Mouse (Mus musculus) limb, embryonic 14.5 days (tissue): ENCODE results near the gene Cacna1i. TPM values are rescaled to one million over a fixed set of nuclear protein-coding genes. Genes with fewer than 3 reads are reported as not detected.
A peak's percentile ranks its signal among the peaks of the same experiment; 100 is the strongest.

Experiments
- ATAC-seq: fragments of 200-750 bp; cut with Nextera tagmentation; 2 replicates; pipeline ENCODE4 v1.8.0; 2017; ENCODE audit warnings: low read depth, moderate number of reproducible peaks, moderate TSS enrichment; ENCODE audit not compliant: low FRiP score
- DNase-seq: peaks from one replicate; pipeline ENCODE4 v3.0.0-alpha.2; 2015; ENCODE audit warnings: low spot score
- H3K27ac ChIP-seq: fragments of 300-500 bp; sonication (generic); replicated peaks from 2 replicates; pipeline ENCODE4 v1.5.1; 2014; ENCODE audit warnings: low read depth, mild to moderate bottlenecking, low read length, moderate library complexity, mixed read lengths
- H3K27me3 ChIP-seq: fragments of 300-500 bp; sonication (generic); 2 replicates; pipeline ENCODE4 v1.6.1; 2014; ENCODE audit warnings: low read length, mixed read lengths; ENCODE audit not compliant: control insufficient read depth, insufficient read depth
- H3K36me3 ChIP-seq: fragments of 300-500 bp; sonication (generic); 2 replicates; pipeline ENCODE4 v1.6.1; 2014; ENCODE audit warnings: mild to moderate bottlenecking, low read length, moderate library complexity, mixed read lengths; ENCODE audit not compliant: control insufficient read depth, insufficient read depth
- H3K4me1 ChIP-seq: fragments of 300-500 bp; sonication (generic); 2 replicates; pipeline ENCODE4 v1.6.1; 2014; ENCODE audit warnings: antibody characterized with exemption, low read length, mixed read lengths; ENCODE audit not compliant: control insufficient read depth, insufficient read depth
- H3K4me2 ChIP-seq: fragments of 300-500 bp; sonication (generic); replicated peaks from 2 replicates; pipeline ENCODE4 v1.6.1; 2014; ENCODE audit warnings: low read depth, mild to moderate bottlenecking, low read length, moderate library complexity; ENCODE audit not compliant: severe bottlenecking
- H3K4me3 ChIP-seq: fragments of 300-500 bp; sonication (generic); replicated peaks from 2 replicates; pipeline ENCODE4 v1.5.1; 2014; ENCODE audit warnings: low read length
- H3K9ac ChIP-seq: fragments of 300-500 bp; sonication (generic); 2 replicates; pipeline ENCODE4 v1.6.1; 2014; ENCODE audit warnings: mild to moderate bottlenecking, low read depth, low read length, moderate library complexity; ENCODE audit not compliant: severe bottlenecking
- H3K9me3 ChIP-seq: fragments of 300-500 bp; sonication (generic); 2 replicates; pipeline ENCODE4 v1.6.1; 2016; ENCODE audit warnings: low read length; ENCODE audit not compliant: control insufficient read depth
- POLR2A ChIP-seq: fragments of 200-500 bp; IDR thresholded peaks from 2 replicates; pipeline ENCODE4 v1.8.0; 2012; ENCODE audit warnings: inconsistent platforms, mild to moderate bottlenecking, moderate library complexity, borderline replicate concordance; ENCODE audit not compliant: insufficient read depth, insufficient read length; ENCODE audit errors: extremely low read depth
- WGBS: fragments of 180-500 bp; shearing (Covaris S2); extraction: QIAGEN DNeasy Blood & Tissue Kit; methylation state at CpG from one replicate; pipeline ENCODE4 v1.1.7; 2014; 5-methylcytosine and 5-hydroxymethylcytosine counted together
- polyA plus RNA-seq, 2 experiments: library from polyadenylated mRNA; depleted of rRNA in 1 of 2; stranded (reverse) in 1 of 2; unstranded in 1 of 2; fragments of >200 nt; fragmentation: Nextera tagmentation in 1 of 2; extraction: Ambion mirVana in 1 of 2; gene quantifications; 2 replicates each; pipeline versions ENCODE4 v1.2.1 to v1.2.3; 2012 to 2014

Cacna1i gene
- polyA plus RNA-seq, 2 experiments = 0.03 to 0.34 TPM

GRCm38 (mm10) chr15:80260677-80261076 is 26.4 kb upstream of the Cacna1i start:
- ATAC-seq = no peak
- DNase-seq = peak; percentile 78
- Histone ChIP-seq H3K9ac (no peak overlapping the region), H3K9me3 (no peaks in the 10 kb centered on the region), H3K4me1 (peaks cover 28% of the 10 kb centered on the region), H3K27ac (no peak overlapping the region), H3K4me2 (no peak overlapping the region), H3K27me3 (no peaks in the 10 kb centered on the region), H3K36me3 (peaks cover 42% of the 10 kb centered on the region), H3K4me3 (no peak overlapping the region)
- TF ChIP-seq POLR2A = 0 out of 2 replicates have a peak, but pooled peaks have one; percentile 14
- WGBS = 12% methylated on average over 3 of the region's 3 CpGs

GRCm38 (mm10) chr15:80261100-80261499 is 25.9 kb upstream of the Cacna1i start:
- 77% methylated on average over 7 of the region's 7 CpGs for WGBS
- peaks cover 40% of the 10 kb centered on the region for H3K36me3 ChIP-seq
- no peak for TF ChIP-seq POLR2A

GRCm38 (mm10) chr15:80263610-80264575 is 23.1 kb upstream of the Cacna1i start, which contains the start of gene Rps19bp1:
Gene Rps19bp1, minus strand, starts transcription at chr15:80264315.
- 2% methylated on average over 58 of the region's 66 CpGs for WGBS
- DNase-seq = peak; percentile 94
- H3K9me3 ChIP-seq = no peaks in the 10 kb centered on the region
- 0 out of 2 replicates have a peak, but pooled peaks have one; percentile 40 for TF ChIP-seq POLR2A
- H3K4me3 ChIP-seq = peak within 1 kb of the TSS; percentile 66
- H3K4me1 ChIP-seq = peaks cover 9% of the 10 kb centered on the region
- peak; percentile 90 for ATAC-seq
- H3K27me3 ChIP-seq = no peaks in the 10 kb centered on the region
- H3K27ac ChIP-seq = peak within 1 kb of the TSS; percentile 35; the same call in 1 of the 2 replicates
- peaks cover 14% of the 10 kb centered on the region for H3K36me3 ChIP-seq
- H3K4me2 ChIP-seq = peak within 1 kb of the TSS; percentile 82
- H3K9ac ChIP-seq = peak within 1 kb of the TSS; percentile 65

More at GRCm38 (mm10) chr15:80261100-80261499, 25.9 kb upstream of the Cacna1i start:
- Histone ChIP-seq H3K9ac (no peak overlapping the region), H3K27me3 (no peaks in the 10 kb centered on the region), H3K9me3 (no peaks in the 10 kb centered on the region), H3K4me1 (peaks cover 28% of the 10 kb centered on the region), H3K27ac (no peak overlapping the region), H3K4me2 (no peak overlapping the region), H3K4me3 (no peak overlapping the region)
- ATAC-seq = no peak
- DNase-seq = no peak

GRCm38 (mm10) chr15:80266281-80266680 is 20.8 kb upstream of the Cacna1i start:
- WGBS = 0% methylated on average over 2 of the region's 2 CpGs
- no peak overlapping the region for H3K4me3 ChIP-seq
- H3K27ac ChIP-seq = no peak overlapping the region
- peak; percentile 91 for DNase-seq
- H3K9ac ChIP-seq = no peak overlapping the region
- no peaks in the 10 kb centered on the region; the same call in 1 of the 2 replicates for H3K36me3 ChIP-seq
- TF ChIP-seq POLR2A = no peak
- no peaks in the 10 kb centered on the region for H3K9me3 ChIP-seq
- no peaks in the 10 kb centered on the region for H3K27me3 ChIP-seq
- no peak for ATAC-seq
- H3K4me1 ChIP-seq = peaks cover 9% of the 10 kb centered on the region
- no peak overlapping the region for H3K4me2 ChIP-seq

- no peak overlapping the region for H3K9ac ChIP-seq
- H3K9me3 ChIP-seq = no peaks in the 10 kb centered on the region
- H3K4me2 ChIP-seq = no peak overlapping the region
- H3K27ac ChIP-seq = no peak overlapping the region
- TF ChIP-seq POLR2A = no peak
- 74% methylated on average over 3 of the region's 3 CpGs for WGBS
- no peak overlapping the region for H3K4me3 ChIP-seq
- H3K36me3 ChIP-seq = no peaks in the 10 kb centered on the region
- ATAC-seq (no peak), DNase-seq (no peak)
- no peaks in the 10 kb centered on the region for H3K27me3 ChIP-seq
- H3K4me1 ChIP-seq = no peaks in the 10 kb centered on the region
Observed at GRCm38 (mm10) chr15:80271858-80272396, 15.1 kb upstream of the Cacna1i start.
